Mouse (Mus musculus) forebrain, embryonic 13.5 days (tissue): ENCODE measurements around the gene Slc6a13. TPM values are rescaled to one million over a fixed set of nuclear protein-coding genes. Genes with fewer than 3 reads are reported as not detected.
A peak's percentile ranks its signal among the peaks of the same experiment; 100 is the strongest.

Source experiments
- ATAC-seq: fragments of 200-750 bp; cut with Nextera tagmentation; 2 replicates; pipeline ENCODE4 v1.8.0; 2017
- H3K27ac ChIP-seq: fragments of 300-500 bp; sonication (generic); 2 replicates; pipeline ENCODE4 v1.5.1; 2015; ENCODE audit warnings: inconsistent platforms, mild to moderate bottlenecking, moderate library complexity
- H3K27me3 ChIP-seq: fragments of 300-500 bp; sonication (generic); 2 replicates; pipeline ENCODE4 v1.6.1; 2015; ENCODE audit warnings: mild to moderate bottlenecking, inconsistent platforms
- H3K36me3 ChIP-seq: fragments of 300-500 bp; sonication (generic); 2 replicates; pipeline ENCODE4 v1.6.1; 2015; ENCODE audit warnings: mild to moderate bottlenecking, inconsistent platforms; ENCODE audit not compliant: poor library complexity, severe bottlenecking
- H3K4me1 ChIP-seq: fragments of 300-500 bp; sonication (generic); 2 replicates; pipeline ENCODE4 v1.6.1; 2015; ENCODE audit warnings: inconsistent platforms
- H3K4me2 ChIP-seq: fragments of 300-500 bp; sonication (generic); 2 replicates; pipeline ENCODE4 v1.6.1; 2015; ENCODE audit warnings: inconsistent platforms, mild to moderate bottlenecking, moderate library complexity
- H3K4me3 ChIP-seq: fragments of 300-500 bp; sonication (generic); 2 replicates; pipeline ENCODE4 v1.5.1; 2015; ENCODE audit warnings: mild to moderate bottlenecking, inconsistent platforms
- H3K9ac ChIP-seq: fragments of 300-500 bp; sonication (generic); 2 replicates; pipeline ENCODE4 v1.6.1; 2015; ENCODE audit warnings: mild to moderate bottlenecking, inconsistent platforms
- H3K9me3 ChIP-seq: fragments of 300-500 bp; sonication (generic); replicated peaks from 2 replicates; pipeline ENCODE4 v1.6.1; 2016; ENCODE audit warnings: inconsistent platforms
- whole genome bisulfite sequencing: fragments of 180-500 bp; shearing (Covaris S2); methylation state at CpG from one replicate; pipeline ENCODE4 v1.1.7; 2015; 5-methylcytosine and 5-hydroxymethylcytosine counted together
- polyA plus RNA-seq: library from polyadenylated mRNA; unstranded; fragments of >200 nt; fragmentation: Nextera tagmentation; extraction: Ambion mirVana; gene quantifications from 2 replicates; pipeline ENCODE4 v1.2.1, GENCODE M21; 2015

Slc6a13 gene
- polyA plus RNA-seq, 1 experiment from 2014 or later: 7.7 TPM

- 11% methylated on average over 10 of the region's 10 CpGs for WGBS
- Histone ChIP-seq H3K36me3 (no peaks in the 10 kb centered on the region), H3K27ac (no peak overlapping the region), H3K9me3 (no peaks in the 10 kb centered on the region), H3K4me2 (no peak overlapping the region), H3K9ac (no peak overlapping the region), H3K4me1 (peaks cover 9% of the 10 kb centered on the region), H3K27me3 (no peaks in the 10 kb centered on the region), H3K4me3 (no peak overlapping the region)
- ATAC-seq: peak; percentile 58; the same call in 1 of the 2 replicates
Measured at GRCm38 (mm10) chr6:121329848-121330508, 30.0 kb downstream of the Slc6a13 start.

GRCm38 (mm10) chr6:121335841-121336240 is 35.8 kb downstream of the Slc6a13 start:
- Histone ChIP-seq H3K9ac (no peak overlapping the region), H3K36me3 (no peaks in the 10 kb centered on the region), H3K4me3 (no peak overlapping the region), H3K27me3 (no peaks in the 10 kb centered on the region), H3K4me2 (no peak overlapping the region), H3K27ac (no peak overlapping the region), H3K4me1 (no peaks in the 10 kb centered on the region), H3K9me3 (no peaks in the 10 kb centered on the region)
- WGBS: 89% methylated on average over 9 of the region's 9 CpGs
- no peak for ATAC-seq

DNA sequence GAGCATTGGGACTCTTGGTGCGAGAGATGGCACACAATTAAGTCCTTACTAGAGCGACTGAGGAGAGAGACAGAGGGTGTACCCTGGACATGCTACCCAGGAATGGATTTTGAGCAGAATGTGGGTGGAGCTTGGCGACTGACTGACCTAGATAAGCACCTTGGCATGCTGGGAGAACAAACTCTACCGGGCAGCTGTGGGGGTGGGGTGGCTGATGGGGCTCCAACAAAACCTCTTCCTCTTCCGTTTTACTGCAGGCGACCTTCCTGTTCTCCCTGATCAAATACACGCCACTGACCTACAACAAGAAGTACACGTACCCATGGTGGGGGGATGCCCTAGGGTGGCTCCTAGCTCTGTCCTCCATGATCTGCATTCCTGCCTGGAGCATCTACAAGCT is 36.5 kb downstream of the Slc6a13 start:
- Histone ChIP-seq H3K36me3 (no peaks in the 10 kb centered on the region), H3K27ac (no peak overlapping the region), H3K4me3 (no peak overlapping the region), H3K9ac (no peak overlapping the region), H3K9me3 (no peaks in the 10 kb centered on the region), H3K4me1 (no peaks in the 10 kb centered on the region), H3K27me3 (no peaks in the 10 kb centered on the region), H3K4me2 (no peak overlapping the region)
- WGBS: 81% methylated on average over 8 of the region's 8 CpGs
- no peak for ATAC-seq

GRCm38 (mm10) chr6:121337229-121337628 is 37.2 kb downstream of the Slc6a13 start:
- no peak for ATAC-seq
- no peak overlapping the region for H3K4me3 ChIP-seq
- H3K27ac ChIP-seq: no peak overlapping the region
- H3K27me3 ChIP-seq: 0 out of 2 replicates have a peak, but pooled peaks cover under 1% of the 10 kb centered on the region
- no peak overlapping the region for H3K4me2 ChIP-seq
- H3K4me1 ChIP-seq: no peaks in the 10 kb centered on the region
- H3K9me3 ChIP-seq: no peaks in the 10 kb centered on the region
- H3K9ac ChIP-seq: no peak overlapping the region
- WGBS: 93% methylated on average over 9 of the region's 9 CpGs
- no peaks in the 10 kb centered on the region for H3K36me3 ChIP-seq

DNA sequence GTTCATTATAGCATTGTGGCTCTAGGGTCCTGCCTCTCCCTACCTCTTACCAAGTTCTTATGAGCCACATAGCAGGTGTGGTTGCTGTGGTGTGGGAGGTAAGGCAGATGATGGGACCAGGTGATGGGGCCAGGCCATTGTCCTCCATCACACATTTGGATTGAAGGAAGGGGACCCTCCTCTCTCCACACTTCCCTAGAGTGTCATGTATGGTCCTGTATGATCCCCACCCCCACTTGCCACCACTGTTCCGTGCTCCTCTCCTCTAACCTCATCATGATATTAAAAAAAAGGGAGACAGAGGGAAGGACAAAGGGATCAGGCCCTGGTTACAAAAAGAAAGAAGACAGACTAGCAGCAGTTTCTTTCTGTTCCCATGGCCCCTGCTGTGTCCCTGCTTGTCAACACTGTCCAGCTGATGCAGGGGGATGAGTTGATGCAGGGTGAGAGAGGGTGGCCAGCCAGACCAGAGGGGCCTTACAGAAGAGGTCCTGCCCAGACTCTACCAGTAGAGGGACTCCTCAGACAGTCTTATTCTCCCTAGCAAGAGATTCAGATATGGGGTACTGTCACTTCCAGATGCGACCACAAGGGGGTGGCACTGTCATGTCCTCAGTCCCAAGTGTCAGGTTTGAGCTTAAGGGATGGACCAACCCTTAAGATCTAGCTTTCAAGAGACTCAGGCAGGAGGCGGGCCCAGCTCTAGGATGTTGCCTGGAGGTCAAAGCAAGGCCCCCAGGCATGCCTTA is 37.9 kb downstream of the Slc6a13 start:
- H3K36me3 ChIP-seq: no peaks in the 10 kb centered on the region
- H3K4me1 ChIP-seq: no peaks in the 10 kb centered on the region
- no peaks in the 10 kb centered on the region for H3K9me3 ChIP-seq
- H3K27ac ChIP-seq: no peak overlapping the region
- H3K4me2 ChIP-seq: no peak overlapping the region
- peaks cover 4% of the 10 kb centered on the region; the same call in 1 of the 2 replicates for H3K27me3 ChIP-seq
- no peak overlapping the region for H3K9ac ChIP-seq
- ATAC-seq: peak; percentile 86
- H3K4me3 ChIP-seq: no peak overlapping the region
- WGBS: 22% methylated on average over 3 of the region's 3 CpGs

DNA sequence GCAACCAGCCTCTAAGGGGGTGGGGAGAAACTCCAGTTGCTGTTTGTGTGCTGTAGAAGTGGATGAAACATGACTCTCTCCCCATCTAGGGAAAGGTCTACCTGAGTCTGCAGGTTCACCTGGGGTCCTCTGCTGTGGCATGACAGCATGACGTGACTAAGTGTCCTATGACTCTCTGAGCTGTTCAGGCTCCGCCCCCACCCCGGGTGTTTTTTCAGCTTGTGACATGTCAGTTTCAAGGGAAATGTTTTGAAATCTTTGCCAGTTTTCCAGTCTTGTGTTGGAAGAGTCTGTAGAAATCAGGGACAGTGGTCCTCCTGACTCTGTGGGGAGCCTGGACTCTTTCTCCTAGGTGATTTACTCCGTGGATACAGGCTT is 38.5 kb downstream of the Slc6a13 start:
- Histone ChIP-seq H3K27me3 (peaks cover 4% of the 10 kb centered on the region; the same call in 1 of the 2 replicates), H3K9ac (no peak overlapping the region), H3K9me3 (no peaks in the 10 kb centered on the region), H3K36me3 (no peaks in the 10 kb centered on the region), H3K4me2 (no peak overlapping the region), H3K4me3 (no peak overlapping the region), H3K4me1 (no peaks in the 10 kb centered on the region), H3K27ac (no peak overlapping the region)
- no peak for ATAC-seq
- WGBS: 62% methylated on average over 4 of the region's 4 CpGs

DNA sequence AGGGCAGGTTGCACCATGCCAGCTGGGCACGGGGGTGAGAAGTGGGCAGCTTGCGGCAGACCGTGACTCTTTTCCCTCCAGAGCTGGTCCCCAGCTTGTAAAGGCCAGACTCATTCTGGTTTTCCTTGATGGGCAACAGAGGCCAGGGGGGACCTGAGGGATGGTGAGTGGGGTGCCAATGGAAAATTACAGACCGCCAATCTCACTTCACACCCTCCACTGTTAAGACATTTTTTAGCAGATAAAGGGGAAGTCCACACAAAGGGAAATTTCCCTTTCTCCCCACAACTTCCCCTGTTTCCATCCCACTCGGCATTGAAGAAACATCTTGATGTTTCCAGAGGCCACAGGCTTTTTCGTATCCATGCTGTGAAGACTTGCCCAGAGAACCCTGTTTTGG is 41.6 kb downstream of the Slc6a13 start:
- no peak for ATAC-seq
- no peak overlapping the region for H3K9ac ChIP-seq
- no peaks in the 10 kb centered on the region for H3K9me3 ChIP-seq
- H3K4me3 ChIP-seq: no peak overlapping the region
- peaks cover 8% of the 10 kb centered on the region; the same call in 1 of the 2 replicates for H3K27me3 ChIP-seq
- H3K36me3 ChIP-seq: no peaks in the 10 kb centered on the region
- H3K4me2 ChIP-seq: no peak overlapping the region
- 87% methylated on average over 6 of the region's 6 CpGs for WGBS
- H3K27ac ChIP-seq: no peak overlapping the region
- H3K4me1 ChIP-seq: 0 out of 2 replicates have a peak, but pooled peaks cover 3% of the 10 kb centered on the region

DNA sequence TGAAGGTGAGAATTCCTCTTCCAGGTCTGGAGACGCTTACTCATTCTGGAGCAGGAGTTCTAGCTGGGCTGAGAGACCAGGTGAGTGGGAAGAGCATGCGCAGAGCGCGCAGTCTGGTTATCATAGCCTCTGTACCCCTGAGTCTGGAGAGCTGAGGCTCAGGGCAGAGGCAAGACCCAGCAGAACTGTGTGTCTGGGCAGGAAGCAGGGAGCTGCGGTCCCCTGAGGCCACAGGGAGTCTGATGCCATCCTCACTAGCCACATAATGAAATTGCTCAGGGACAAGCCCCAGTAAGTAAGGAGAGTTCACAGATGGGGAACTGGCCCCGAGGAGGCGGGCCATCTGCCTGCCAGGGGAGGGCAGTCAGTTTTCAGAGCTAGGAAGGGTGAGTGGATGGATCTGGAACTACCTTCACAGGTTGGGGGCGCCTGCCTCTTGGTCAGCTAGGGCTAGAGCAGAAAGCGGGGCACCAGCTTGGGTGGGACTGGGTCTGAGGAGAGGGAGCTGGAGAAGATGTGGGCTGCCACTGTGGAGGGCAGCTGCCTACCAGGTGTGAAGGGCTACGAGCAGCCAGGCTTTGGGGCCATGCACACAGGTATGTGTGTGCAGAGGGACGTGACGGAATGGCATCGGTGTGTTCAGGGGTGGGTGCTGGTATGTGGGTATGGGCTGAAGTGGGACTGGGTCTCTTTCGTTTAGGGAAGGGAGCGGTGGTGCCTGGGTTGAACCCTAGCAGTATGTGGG is 43.2 kb downstream of the Slc6a13 start, which contains the start of gene Slc6a12:
Slc6a12 (plus strand) TSS at position 51 of the 745 bp plus-strand sequence.
- H3K36me3 ChIP-seq: no peaks in the 10 kb centered on the region
- H3K9ac ChIP-seq: no peak within 1 kb of the TSS
- H3K4me1 ChIP-seq: 0 out of 2 replicates have a peak, but pooled peaks cover 4% of the 10 kb centered on the region
- no peaks in the 10 kb centered on the region for H3K9me3 ChIP-seq
- WGBS: 79% methylated on average over 15 of the region's 15 CpGs
- no peak within 1 kb of the TSS for H3K4me3 ChIP-seq
- no peak for ATAC-seq
- H3K4me2 ChIP-seq: no peak within 1 kb of the TSS
- H3K27ac ChIP-seq: no peak within 1 kb of the TSS
- peaks cover 8% of the 10 kb centered on the region; the same call in 1 of the 2 replicates for H3K27me3 ChIP-seq

DNA sequence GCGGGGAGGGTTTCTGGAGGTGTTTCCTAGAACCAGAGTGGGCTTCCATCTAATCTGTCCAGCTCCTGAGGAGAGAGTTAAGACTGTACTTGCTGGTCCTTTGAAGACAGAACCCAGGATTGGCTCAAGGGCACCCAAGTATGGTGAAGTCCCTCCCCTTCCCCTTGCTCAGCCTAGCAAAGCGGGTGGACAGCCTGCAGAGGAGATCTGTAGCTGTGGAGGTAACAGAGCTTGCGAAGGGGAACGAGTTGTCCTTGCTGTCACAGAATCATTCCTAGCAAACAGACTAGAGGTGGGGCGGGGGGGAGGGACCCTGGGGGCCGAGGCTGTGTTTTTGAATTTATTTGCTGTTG is 43.7 kb downstream of the Slc6a13 start:
- Histone ChIP-seq H3K27me3 (peaks cover 8% of the 10 kb centered on the region; the same call in 1 of the 2 replicates), H3K36me3 (no peaks in the 10 kb centered on the region), H3K4me2 (no peak overlapping the region), H3K4me3 (no peak overlapping the region), H3K4me1 (0 out of 2 replicates have a peak, but pooled peaks cover 4% of the 10 kb centered on the region), H3K27ac (no peak overlapping the region), H3K9me3 (no peaks in the 10 kb centered on the region), H3K9ac (no peak overlapping the region)
- WGBS: 73% methylated on average over 6 of the region's 6 CpGs
- no peak for ATAC-seq

DNA sequence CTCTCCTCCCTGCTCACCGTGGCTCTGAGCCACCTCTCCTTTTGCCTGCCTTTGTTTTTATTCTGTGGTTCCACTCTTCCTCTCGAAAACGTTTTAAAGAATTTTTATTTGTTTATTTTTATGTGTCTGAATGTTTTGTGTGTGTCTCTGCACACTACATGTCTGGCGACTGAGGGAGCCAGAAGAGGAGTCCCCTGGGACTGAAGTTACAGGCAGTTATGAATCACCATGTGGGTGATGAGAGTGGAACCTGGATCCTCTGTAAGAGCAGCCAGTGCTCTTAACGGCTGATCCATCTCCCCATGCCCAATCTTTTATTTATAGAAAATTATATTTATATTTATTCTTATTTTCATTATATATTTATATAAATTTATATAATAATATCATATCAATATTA is 44.3 kb downstream of the Slc6a13 start:
- Histone ChIP-seq H3K4me2 (no peak overlapping the region), H3K4me1 (0 out of 2 replicates have a peak, but pooled peaks cover 4% of the 10 kb centered on the region), H3K27me3 (peaks cover 8% of the 10 kb centered on the region; the same call in 1 of the 2 replicates), H3K36me3 (no peaks in the 10 kb centered on the region), H3K9me3 (no peaks in the 10 kb centered on the region), H3K27ac (no peak overlapping the region), H3K9ac (no peak overlapping the region), H3K4me3 (no peak overlapping the region)
- ATAC-seq: no peak
- 78% methylated on average over 5 of the region's 5 CpGs for WGBS

DNA sequence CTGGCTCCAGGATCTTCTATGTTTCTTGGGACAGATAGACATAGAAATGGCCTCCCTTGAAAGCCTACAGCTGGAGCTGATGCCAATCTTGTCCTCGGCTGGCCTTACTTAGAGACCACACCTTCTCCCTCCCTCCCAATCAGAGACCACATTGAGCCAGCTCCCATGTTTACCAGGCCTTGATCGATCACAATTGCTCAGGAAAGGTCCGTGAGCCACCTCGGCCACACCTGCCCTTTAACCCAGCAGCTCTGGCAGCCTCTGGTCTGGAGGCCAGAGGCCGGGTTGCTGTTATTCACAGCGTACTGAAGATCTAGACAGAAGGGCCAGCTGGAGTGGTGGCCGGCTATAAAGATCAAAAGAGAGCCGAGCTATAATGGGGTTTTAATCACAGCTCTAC is 46.4 kb downstream of the Slc6a13 start:
- H3K4me3 ChIP-seq: no peak overlapping the region
- 31% methylated on average over 8 of the region's 8 CpGs for WGBS
- peaks cover 8% of the 10 kb centered on the region; the same call in 1 of the 2 replicates for H3K27me3 ChIP-seq
- no peaks in the 10 kb centered on the region for H3K9me3 ChIP-seq
- no peaks in the 10 kb centered on the region for H3K36me3 ChIP-seq
- H3K4me2 ChIP-seq: no peak overlapping the region
- no peak for ATAC-seq
- H3K9ac ChIP-seq: no peak overlapping the region
- H3K27ac ChIP-seq: no peak overlapping the region
- H3K4me1 ChIP-seq: 0 out of 2 replicates have a peak, but pooled peaks cover 4% of the 10 kb centered on the region

DNA sequence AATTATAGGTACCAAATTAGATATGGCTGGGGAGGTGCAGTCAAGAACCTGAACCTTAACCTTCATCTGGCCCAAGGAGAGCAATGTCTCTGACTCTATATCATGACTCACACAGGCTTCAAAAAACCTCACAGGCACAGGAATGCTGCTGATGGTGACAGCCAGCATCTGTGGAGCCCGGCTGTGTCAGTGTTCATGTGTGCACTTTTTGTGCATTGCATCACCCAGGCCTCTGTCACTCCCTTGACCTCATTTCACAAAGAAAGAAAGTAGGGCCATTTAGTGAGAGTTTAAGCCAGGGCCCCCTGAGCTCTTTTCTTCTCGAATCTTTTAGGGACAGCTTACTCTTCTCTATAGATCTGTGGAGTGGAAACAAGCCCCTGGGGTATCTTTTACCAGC is 52.2 kb downstream of the Slc6a13 start:
- H3K9ac ChIP-seq: no peak overlapping the region
- H3K4me3 ChIP-seq: no peak overlapping the region
- H3K36me3 ChIP-seq: no peaks in the 10 kb centered on the region
- 0 out of 2 replicates have a peak, but pooled peaks cover 4% of the 10 kb centered on the region for H3K27me3 ChIP-seq
- no peak overlapping the region for H3K4me2 ChIP-seq
- H3K9me3 ChIP-seq: no peaks in the 10 kb centered on the region
- H3K27ac ChIP-seq: no peak overlapping the region
- peaks cover 4% of the 10 kb centered on the region; the same call in 1 of the 2 replicates for H3K4me1 ChIP-seq
- no peak for ATAC-seq
- WGBS: 9% methylated on average over 2 of the region's 2 CpGs
